Mouse (Mus musculus): ENCODE data around the gene D630045J12Rik. TPM values are rescaled to one million over a fixed set of nuclear protein-coding genes. Genes with fewer than 3 reads are reported as not detected.

D630045J12Rik gene
- polyA plus RNA-seq, 1 experiment from 2014 or later: 0.80 TPM

DNA sequence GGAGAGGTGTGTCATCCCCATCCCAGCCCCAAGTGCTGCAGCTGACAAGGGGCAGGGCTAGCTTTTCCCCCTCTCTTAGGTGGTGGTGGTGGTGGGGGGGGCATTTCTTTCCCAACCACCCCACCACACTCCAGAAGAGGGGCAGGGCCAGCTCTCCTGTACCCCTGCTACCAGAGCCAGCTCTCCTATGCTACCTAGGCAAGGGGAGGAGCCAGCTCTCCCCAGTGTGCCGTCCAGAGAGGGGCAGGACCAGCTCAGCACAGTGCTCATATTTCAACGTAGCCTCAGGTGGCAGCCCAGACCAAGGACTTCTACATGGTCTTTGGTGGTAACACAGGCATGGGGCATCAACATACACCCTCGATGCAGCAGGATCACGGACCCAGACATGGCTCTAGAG, 50.0 kb downstream of the D630045J12Rik start:
- H3K4me3 ChIP-seq: no peak overlapping the region
- H3K4me2 ChIP-seq: no peak overlapping the region
- H3K9me3 ChIP-seq (replicated peaks): no peaks in the 10 kb centered on the region; the same call in 1 of the 2 replicates
- ATAC-seq: no peak
- H3K27ac ChIP-seq: no peak overlapping the region
- WGBS (ENCODE audit: insufficient replicate concordance): 66% methylated on average over 4 of the region's 4 CpGs
- H3K27me3 ChIP-seq (replicated peaks): no peaks in the 10 kb centered on the region
- no peaks in the 10 kb centered on the region for H3K36me3 ChIP-seq
- H3K9ac ChIP-seq: no peak overlapping the region
- H3K4me1 ChIP-seq: no peaks in the 10 kb centered on the region

DNA sequence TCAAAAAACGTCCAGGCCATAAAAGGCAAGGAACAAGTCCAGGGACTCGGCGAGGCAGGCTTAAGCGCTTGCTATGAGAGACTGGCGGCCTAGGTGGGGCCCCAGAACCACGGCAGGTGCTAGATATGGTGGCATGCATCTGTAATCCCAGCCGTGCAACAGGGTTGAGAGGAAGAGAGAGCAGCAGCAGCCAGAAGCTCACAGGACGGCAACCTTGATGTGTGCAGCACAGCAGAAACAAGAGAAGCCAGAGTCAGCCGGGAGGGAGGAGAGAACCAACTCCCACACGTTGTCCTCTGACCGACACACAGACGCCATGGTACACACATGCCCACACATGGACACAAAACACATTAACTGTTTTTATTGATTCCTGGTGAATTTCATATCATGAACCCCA, 51.0 kb downstream of the D630045J12Rik start:
- no peaks in the 10 kb centered on the region for H3K36me3 ChIP-seq
- H3K9me3 ChIP-seq (replicated peaks): no peaks in the 10 kb centered on the region
- 71% methylated on average over 12 of the region's 12 CpGs for WGBS (ENCODE audit: insufficient replicate concordance)
- H3K27ac ChIP-seq: no peak overlapping the region
- no peaks in the 10 kb centered on the region for H3K4me1 ChIP-seq
- no peak overlapping the region for H3K4me3 ChIP-seq
- no peaks in the 10 kb centered on the region for H3K27me3 ChIP-seq (replicated peaks)
- no peak for ATAC-seq
- no peak overlapping the region for H3K4me2 ChIP-seq
- H3K9ac ChIP-seq: no peak overlapping the region

DNA sequence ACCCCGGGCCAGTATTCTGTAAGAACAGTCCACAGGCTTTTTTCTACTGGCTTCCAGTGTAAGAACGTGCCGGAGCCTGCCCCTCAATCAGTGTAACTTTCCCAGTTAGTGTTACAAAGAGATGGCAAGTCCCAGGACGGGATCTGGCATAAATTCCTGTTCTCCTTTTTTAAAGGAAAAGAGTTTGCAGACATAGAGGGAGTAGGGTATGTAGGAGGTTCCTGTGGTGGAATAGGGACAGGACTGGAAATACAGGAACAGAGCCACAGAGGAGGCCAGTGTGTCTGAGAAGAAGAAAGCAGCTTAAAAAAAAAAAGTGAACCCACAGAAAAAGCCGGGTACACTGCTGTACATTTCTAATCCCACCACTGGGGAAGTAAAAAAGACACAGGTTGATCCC, 52.3 kb downstream of the D630045J12Rik start:
- Histone ChIP-seq H3K4me1 (no peaks in the 10 kb centered on the region), H3K27me3 (replicated peaks) (no peaks in the 10 kb centered on the region), H3K9me3 (replicated peaks) (no peaks in the 10 kb centered on the region), H3K4me2 (no peak overlapping the region), H3K36me3 (no peaks in the 10 kb centered on the region), H3K27ac (no peak overlapping the region), H3K4me3 (no peak overlapping the region), H3K9ac (no peak overlapping the region)
- WGBS (ENCODE audit: insufficient replicate concordance): 63% methylated on average over 5 of the region's 5 CpGs
- no peak for ATAC-seq

DNA sequence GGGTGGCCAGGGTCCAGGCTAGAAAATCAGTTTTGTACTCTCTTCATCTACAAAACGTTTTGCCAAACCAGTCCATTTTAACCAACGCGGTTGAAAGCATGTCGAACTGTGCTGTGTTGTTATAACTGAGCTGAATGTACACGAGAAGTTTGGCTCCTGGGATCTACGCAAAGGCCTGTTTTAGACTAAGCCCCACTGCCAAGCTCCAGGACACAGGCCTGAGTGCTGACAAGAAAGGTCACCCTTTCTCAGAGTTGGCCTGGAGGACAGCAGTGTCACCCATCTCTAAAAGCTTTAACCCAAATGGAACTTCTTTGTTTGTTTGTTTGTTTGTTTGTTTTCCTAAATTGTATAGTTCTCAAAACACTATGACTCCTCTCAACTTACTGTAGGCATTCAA, 54.2 kb downstream of the D630045J12Rik start:
- Histone ChIP-seq H3K4me3 (no peak overlapping the region), H3K9ac (no peak overlapping the region), H3K4me2 (no peak overlapping the region), H3K27me3 (replicated peaks) (no peaks in the 10 kb centered on the region), H3K4me1 (no peaks in the 10 kb centered on the region), H3K27ac (no peak overlapping the region), H3K36me3 (0 out of 2 replicates have a peak, but pooled peaks cover 3% of the 10 kb centered on the region), H3K9me3 (replicated peaks) (no peaks in the 10 kb centered on the region)
- WGBS (ENCODE audit: insufficient replicate concordance): 82% methylated on average over 6 of the region's 6 CpGs
- no peak for ATAC-seq

DNA sequence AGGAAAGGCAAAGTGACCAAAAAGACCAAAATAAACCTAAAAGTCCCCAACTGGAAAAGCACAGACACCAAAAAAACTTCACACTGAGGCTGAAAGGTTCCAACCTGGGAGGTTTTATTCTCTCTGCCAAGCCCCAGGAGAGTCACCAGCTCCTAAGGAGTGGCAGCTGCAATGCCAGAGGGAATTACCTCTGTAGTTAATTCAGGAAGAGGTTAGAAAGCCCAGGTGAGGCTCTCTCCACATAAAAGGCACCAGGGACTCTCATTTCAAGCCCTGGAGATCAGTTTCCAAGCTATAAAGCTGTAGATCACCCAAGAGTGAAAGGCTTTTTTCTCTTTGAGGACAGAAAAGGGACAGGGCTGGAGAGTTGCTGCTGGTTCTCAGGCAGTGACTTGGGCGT, 55.1 kb downstream of the D630045J12Rik start:
- Histone ChIP-seq H3K4me2 (no peak overlapping the region), H3K9me3 (replicated peaks) (no peaks in the 10 kb centered on the region), H3K27me3 (replicated peaks) (no peaks in the 10 kb centered on the region), H3K27ac (no peak overlapping the region), H3K9ac (no peak overlapping the region), H3K4me3 (no peak overlapping the region), H3K4me1 (no peaks in the 10 kb centered on the region), H3K36me3 (0 out of 2 replicates have a peak, but pooled peaks cover 3% of the 10 kb centered on the region)
- 59% methylated on average over 1 of the region's 1 CpGs for WGBS (ENCODE audit: insufficient replicate concordance)
- ATAC-seq: no peak

DNA sequence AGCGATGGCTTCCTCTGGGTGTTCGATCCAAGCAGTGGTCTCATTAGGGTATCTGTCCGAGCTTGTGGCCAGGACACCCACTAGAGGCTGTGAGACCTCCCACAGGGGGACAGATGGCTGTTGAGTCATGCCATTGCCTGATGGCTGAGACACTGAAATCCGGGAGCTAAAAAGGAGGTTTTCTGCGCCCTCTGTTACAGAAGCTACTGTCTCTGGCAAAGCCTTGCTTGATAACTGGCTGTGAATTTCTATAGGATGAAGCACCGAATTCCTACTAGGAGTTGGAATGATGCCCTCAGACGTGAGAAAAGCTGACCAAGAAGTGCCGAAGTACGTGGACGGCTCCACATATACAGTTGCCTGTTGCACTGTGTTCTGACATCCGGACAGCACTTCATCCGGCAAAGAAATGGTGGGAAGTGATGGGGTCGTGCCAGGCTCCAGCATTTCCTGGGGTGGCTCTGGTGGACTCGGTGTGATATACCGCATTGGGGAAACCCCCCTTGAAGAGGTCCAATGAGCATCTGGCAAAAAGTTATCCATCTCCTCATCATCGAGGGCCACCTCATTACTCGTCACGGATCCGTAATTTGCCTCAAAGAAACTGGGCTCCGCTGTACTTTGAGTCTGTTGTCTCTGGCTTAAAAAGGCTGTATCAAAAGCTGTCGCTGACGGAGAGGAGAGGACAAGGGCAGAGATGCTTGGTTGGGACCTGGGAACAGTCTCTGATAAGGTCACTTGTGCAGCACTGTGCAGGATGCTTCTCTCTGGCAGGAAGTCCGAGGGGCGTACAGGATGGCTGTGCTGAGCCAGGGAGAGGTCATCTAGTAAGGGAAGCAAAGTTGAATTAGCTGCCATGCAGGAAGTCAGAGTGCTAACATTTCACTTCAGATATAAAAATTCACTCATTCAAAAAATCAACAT, 57.3 kb downstream of the D630045J12Rik start:
- WGBS (ENCODE audit: insufficient replicate concordance): 78% methylated on average over 24 of the region's 24 CpGs
- Histone ChIP-seq H3K27ac (no peak overlapping the region), H3K4me2 (no peak overlapping the region), H3K27me3 (replicated peaks) (no peaks in the 10 kb centered on the region), H3K9me3 (replicated peaks) (no peaks in the 10 kb centered on the region), H3K4me3 (no peak overlapping the region), H3K4me1 (no peaks in the 10 kb centered on the region), H3K36me3 (0 out of 2 replicates have a peak, but pooled peaks cover 3% of the 10 kb centered on the region), H3K9ac (no peak overlapping the region)
- no peak for ATAC-seq

DNA sequence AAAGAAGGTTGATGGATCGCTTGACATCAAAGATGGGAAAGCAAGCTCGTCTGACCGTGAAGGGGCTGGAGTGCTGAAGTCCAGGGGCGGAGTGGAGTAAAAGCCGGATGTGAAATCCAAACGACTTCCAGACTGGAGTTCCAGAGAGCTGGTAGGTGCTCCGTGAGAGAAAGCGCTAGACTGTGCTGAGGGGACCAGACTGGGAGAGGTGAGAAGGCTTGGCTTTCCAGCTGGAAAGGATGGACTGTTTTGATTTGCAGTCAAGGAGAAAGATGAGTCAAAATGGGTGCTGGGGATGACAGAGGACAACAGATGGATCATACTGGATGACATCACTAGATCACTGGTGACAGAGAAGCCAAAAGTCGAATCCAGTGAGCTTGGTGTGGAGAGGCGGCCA, 58.5 kb downstream of the D630045J12Rik start:
- Histone ChIP-seq H3K9ac (no peak overlapping the region), H3K4me1 (no peaks in the 10 kb centered on the region), H3K27me3 (replicated peaks) (no peaks in the 10 kb centered on the region), H3K27ac (no peak overlapping the region), H3K4me3 (no peak overlapping the region), H3K4me2 (no peak overlapping the region), H3K9me3 (replicated peaks) (no peaks in the 10 kb centered on the region), H3K36me3 (0 out of 2 replicates have a peak, but pooled peaks cover 3% of the 10 kb centered on the region)
- WGBS (ENCODE audit: insufficient replicate concordance): 73% methylated on average over 10 of the region's 10 CpGs
- no peak for ATAC-seq

DNA sequence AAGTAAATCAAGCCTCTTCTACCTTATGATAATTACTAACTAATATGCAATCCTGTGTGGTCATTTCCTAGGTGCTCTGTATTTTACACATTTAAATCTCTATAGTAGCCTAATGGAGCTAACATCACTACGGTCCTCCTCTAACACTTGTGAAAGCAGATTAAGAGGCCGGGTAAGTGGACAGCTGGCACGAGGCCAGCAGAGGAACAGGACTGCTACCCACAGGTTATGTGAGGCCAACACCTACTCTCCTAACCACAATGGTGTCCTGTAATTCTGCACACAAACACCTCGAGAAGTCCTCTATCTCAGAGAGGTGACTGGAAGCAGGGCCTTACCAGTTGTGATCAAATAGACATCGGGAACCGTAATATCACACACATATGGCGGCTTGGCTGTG, 59.8 kb downstream of the D630045J12Rik start:
- ATAC-seq: no peak
- Histone ChIP-seq H3K27me3 (replicated peaks) (no peaks in the 10 kb centered on the region), H3K27ac (no peak overlapping the region), H3K9ac (no peak overlapping the region), H3K36me3 (0 out of 2 replicates have a peak, but pooled peaks cover 3% of the 10 kb centered on the region), H3K4me1 (no peaks in the 10 kb centered on the region), H3K9me3 (replicated peaks) (no peaks in the 10 kb centered on the region), H3K4me2 (no peak overlapping the region), H3K4me3 (no peak overlapping the region)
- 79% methylated on average over 7 of the region's 7 CpGs for WGBS (ENCODE audit: insufficient replicate concordance)

DNA sequence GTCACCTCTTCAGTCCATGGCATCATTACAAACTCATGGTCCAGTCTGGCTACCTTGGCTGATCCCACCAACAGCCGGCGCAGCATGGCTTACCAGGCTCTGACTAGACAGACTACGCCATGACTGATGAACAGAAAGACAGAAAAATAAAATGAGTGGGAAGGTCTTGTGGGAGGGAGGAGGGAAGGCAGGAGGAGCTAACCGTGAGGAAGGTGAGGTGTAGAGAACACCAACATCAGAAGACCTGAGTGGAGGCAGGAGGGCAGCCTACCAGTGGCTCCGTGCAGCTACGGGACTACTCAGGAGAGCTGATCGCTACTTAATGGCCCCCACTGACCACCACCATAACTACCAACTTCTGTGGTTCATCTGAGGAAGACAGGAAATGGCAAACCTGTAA, 60.9 kb downstream of the D630045J12Rik start:
- Histone ChIP-seq H3K27me3 (replicated peaks) (no peaks in the 10 kb centered on the region), H3K4me2 (no peak overlapping the region), H3K9me3 (replicated peaks) (no peaks in the 10 kb centered on the region), H3K4me1 (no peaks in the 10 kb centered on the region), H3K27ac (no peak overlapping the region), H3K36me3 (0 out of 2 replicates have a peak, but pooled peaks cover 3% of the 10 kb centered on the region), H3K9ac (no peak overlapping the region), H3K4me3 (no peak overlapping the region)
- WGBS (ENCODE audit: insufficient replicate concordance): 80% methylated on average over 7 of the region's 7 CpGs
- no peak for ATAC-seq

DNA sequence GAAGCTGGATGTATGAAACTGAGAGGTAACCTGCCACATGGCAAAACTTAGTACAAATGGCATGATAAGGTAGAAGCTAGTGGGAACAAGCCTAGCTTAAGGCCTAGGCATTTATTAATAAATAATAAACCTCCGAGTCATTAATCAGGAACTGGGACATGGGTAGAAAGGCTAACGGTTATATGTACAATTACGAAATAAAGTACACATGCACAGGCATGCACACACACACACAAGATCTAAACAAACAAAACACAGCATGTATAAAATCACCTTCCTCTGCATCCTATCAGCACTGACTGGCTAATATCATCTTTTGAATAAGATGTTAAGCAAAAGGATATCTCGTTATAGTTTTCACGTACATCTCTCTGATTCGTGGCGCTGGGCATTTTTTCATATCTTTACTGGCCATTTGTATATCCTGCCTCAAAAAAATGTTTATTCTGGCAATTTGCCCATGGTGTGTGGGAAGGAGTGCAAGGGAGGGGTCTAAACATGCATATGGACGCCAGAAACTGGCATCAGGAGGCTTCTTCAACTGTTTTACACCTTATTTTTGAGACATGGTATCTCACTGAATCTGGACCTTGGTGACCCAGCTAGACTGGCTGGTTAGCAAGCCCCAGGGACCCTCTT, 67.4 kb downstream of the D630045J12Rik start:
- Histone ChIP-seq H3K4me3 (no peak overlapping the region), H3K4me2 (no peak overlapping the region), H3K27ac (no peak overlapping the region), H3K27me3 (replicated peaks) (no peaks in the 10 kb centered on the region), H3K9ac (no peak overlapping the region), H3K9me3 (replicated peaks) (no peaks in the 10 kb centered on the region), H3K36me3 (peaks cover 7% of the 10 kb centered on the region), H3K4me1 (no peaks in the 10 kb centered on the region)
- ATAC-seq: no peak
- WGBS (ENCODE audit: insufficient replicate concordance): 76% methylated on average over 8 of the region's 8 CpGs

DNA sequence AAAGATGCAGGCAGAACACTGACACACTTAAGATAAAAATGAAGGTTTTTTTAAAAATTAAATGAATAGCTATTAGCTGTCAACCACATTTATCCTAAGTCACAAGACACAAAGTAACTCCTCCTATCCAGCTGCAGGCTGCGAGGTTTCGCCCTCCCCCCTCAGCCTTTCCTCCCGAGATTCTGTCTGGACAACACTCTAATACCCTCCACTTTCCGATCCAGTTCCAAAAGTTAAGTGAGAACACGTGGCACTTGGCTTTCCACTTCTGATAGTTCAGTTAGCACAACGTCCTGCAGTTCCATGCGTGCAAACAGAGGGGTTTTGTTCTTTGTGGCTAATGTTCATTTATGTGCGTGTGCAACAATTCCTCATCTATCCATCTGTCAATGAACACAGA, 69.0 kb downstream of the D630045J12Rik start:
- Histone ChIP-seq H3K4me1 (no peaks in the 10 kb centered on the region), H3K27me3 (replicated peaks) (no peaks in the 10 kb centered on the region), H3K27ac (no peak overlapping the region), H3K36me3 (peaks cover 7% of the 10 kb centered on the region), H3K4me2 (no peak overlapping the region), H3K9me3 (replicated peaks) (no peaks in the 10 kb centered on the region), H3K4me3 (no peak overlapping the region), H3K9ac (no peak overlapping the region)
- ATAC-seq: no peak
- 74% methylated on average over 8 of the region's 8 CpGs for WGBS (ENCODE audit: insufficient replicate concordance)

DNA sequence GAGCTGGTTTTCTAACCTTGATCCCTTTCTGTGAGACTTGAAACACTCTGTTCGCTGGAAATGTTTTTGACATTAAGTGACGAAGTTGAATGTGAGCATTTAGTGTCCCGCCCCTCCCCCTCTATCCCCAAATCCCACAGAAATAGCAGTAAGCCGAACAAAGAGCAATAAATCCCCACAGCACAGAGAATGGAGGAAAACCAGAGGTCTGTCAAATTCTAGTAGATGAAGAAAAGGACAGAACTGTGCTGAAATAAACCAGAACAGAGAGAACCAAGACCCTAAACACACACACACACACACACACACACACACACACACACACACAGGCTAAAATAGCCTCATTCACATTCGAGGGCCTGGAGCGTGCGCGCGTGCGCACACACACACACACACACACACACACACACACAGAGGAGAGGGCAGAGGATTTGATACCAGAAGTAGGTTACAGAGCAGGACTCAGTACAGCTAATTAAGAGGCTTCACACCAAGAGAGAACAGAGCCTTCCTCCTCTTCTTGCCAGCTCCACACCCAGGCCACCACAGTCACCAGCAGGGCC, 72.0 kb downstream of the D630045J12Rik start:
- Histone ChIP-seq H3K27ac (no peak overlapping the region), H3K36me3 (peaks cover 7% of the 10 kb centered on the region)

More for the DNA sequence above, 72.0 kb downstream of the D630045J12Rik start:
- H3K4me1 ChIP-seq: no peaks in the 10 kb centered on the region
- no peak for ATAC-seq
- no peak overlapping the region for H3K9ac ChIP-seq
- H3K4me3 ChIP-seq: no peak overlapping the region
- no peaks in the 10 kb centered on the region for H3K27me3 ChIP-seq (replicated peaks)
- no peak overlapping the region for H3K4me2 ChIP-seq
- WGBS (ENCODE audit: insufficient replicate concordance): 82% methylated on average over 10 of the region's 10 CpGs
- H3K9me3 ChIP-seq (replicated peaks): no peaks in the 10 kb centered on the region
